Mouse (Mus musculus) MEL (cell line): ENCODE measurements around the gene Tox3. TPM values are rescaled to one million over a fixed set of nuclear protein-coding genes. Genes with fewer than 3 reads are reported as not detected.

Source experiments
- DNase-seq: peaks from one replicate; pipeline ENCODE4 v3.0.0; 2011; ENCODE audit warnings: low read depth, low spot score
- H3K27ac ChIP-seq: 2 replicates; pipeline ENCODE4 v1.5.1; 2012; ENCODE audit warnings: low read depth, mild to moderate bottlenecking, control low read depth, low read length, moderate library complexity; ENCODE audit not compliant: control insufficient read depth
- H3K27me3 ChIP-seq, 2 experiments: fragments of 150-350 bp in 1 of 2; sonication (generic) in 1 of 2; 2 replicates each; pipeline ENCODE4 v1.6.1; 2012; ENCODE audit warnings: low read length in 2 of 2, mild to moderate bottlenecking in 2 of 2, improper control_type of control experiment in 1 of 2, moderate library complexity in 1 of 2; ENCODE audit not compliant: insufficient read depth in 2 of 2, control insufficient read depth in 1 of 2
- H3K36me3 ChIP-seq, 2 experiments: 2 replicates each; pipeline ENCODE4 v1.6.1; 2012 to 2014; ENCODE audit warnings: low read length in 2 of 2, improper control_type of control experiment in 1 of 2, inconsistent platforms in 1 of 2, mild to moderate bottlenecking in 1 of 2; ENCODE audit not compliant: insufficient read depth in 2 of 2, control insufficient read depth in 1 of 2
- H3K4me1 ChIP-seq, 2 experiments: fragments of 150-350 bp in 1 of 2; sonication (generic) in 1 of 2; 2 replicates each; pipeline ENCODE4 v1.6.1; 2012; ENCODE audit warnings: low read length in 2 of 2, improper control_type of control experiment in 1 of 2, mild to moderate bottlenecking in 1 of 2; ENCODE audit not compliant: insufficient read depth in 2 of 2, control insufficient read depth in 1 of 2
- H3K4me3 ChIP-seq, 2 experiments: fragments of 150-350 bp in 1 of 2; sonication (generic) in 1 of 2; 2 replicates each; pipeline ENCODE4 v1.5.1; 2012; ENCODE audit warnings: low read depth in 2 of 2, low read length in 2 of 2, mild to moderate bottlenecking in 2 of 2, moderate library complexity in 2 of 2, control low read depth in 1 of 2, improper control_type of control experiment in 1 of 2; ENCODE audit not compliant: control insufficient read depth in 1 of 2, insufficient read depth in 1 of 2
- H3K79me2 ChIP-seq: 2 replicates; pipeline ENCODE4 v1.6.1; 2012; ENCODE audit warnings: mild to moderate bottlenecking, low read length, moderate library complexity; ENCODE audit not compliant: control insufficient read depth, poor library complexity, insufficient read depth
- H3K9ac ChIP-seq: 2 replicates; pipeline ENCODE4 v1.6.1; 2012; ENCODE audit warnings: low read depth, mild to moderate bottlenecking, control low read depth, low read length, moderate library complexity; ENCODE audit not compliant: control insufficient read depth, poor library complexity, severe bottlenecking
- H3K9me3 ChIP-seq: fragments of 150-350 bp; sonication (generic); replicated peaks from 2 replicates; pipeline ENCODE4 v1.6.1; 2012; ENCODE audit warnings: mild to moderate bottlenecking, low read length, improper control_type of control experiment, moderate library complexity; ENCODE audit not compliant: insufficient read depth
- CHD1 ChIP-seq: IDR thresholded peaks from 2 replicates; pipeline ENCODE4 v1.6.1; 2012; ENCODE audit warnings: low read depth, mild to moderate bottlenecking, inconsistent platforms, low read length, improper control_type of control experiment
- ELF1 ChIP-seq: IDR thresholded peaks from 2 replicates; pipeline ENCODE4 v1.6.1; 2014; ENCODE audit warnings: low read depth, mild to moderate bottlenecking, inconsistent platforms, low read length, improper control_type of control experiment, moderate library complexity
- EP300 ChIP-seq, 2 experiments: IDR thresholded peaks; 2 replicates each; pipeline ENCODE4 v1.6.1; 2011; ENCODE audit warnings: improper control_type of control experiment in 2 of 2, low read length in 2 of 2, low read depth in 1 of 2, mild to moderate bottlenecking in 1 of 2
- JUND ChIP-seq: IDR thresholded peaks from 2 replicates; pipeline ENCODE4 v1.6.1; 2011; ENCODE audit warnings: low read depth, mild to moderate bottlenecking, improper control_type of control experiment, low read length
- KAT2A ChIP-seq: conservative IDR thresholded peaks from 2 replicates; pipeline ENCODE4 v1.6.1; 2012; ENCODE audit warnings: low read depth, low read length, improper control_type of control experiment, inconsistent platforms
- MAFK ChIP-seq: IDR thresholded peaks from 2 replicates; pipeline ENCODE4 v1.6.1; 2011; ENCODE audit warnings: low read depth, mild to moderate bottlenecking, low read length, improper control_type of control experiment, borderline replicate concordance
- MAZ ChIP-seq: IDR thresholded peaks from 2 replicates; pipeline ENCODE4 v1.6.1; 2012; ENCODE audit warnings: low read depth, mild to moderate bottlenecking, inconsistent platforms, low read length, improper control_type of control experiment
- MEF2A ChIP-seq: IDR thresholded peaks from 2 replicates; pipeline ENCODE4 v1.6.1; 2014; ENCODE audit warnings: low read depth, mild to moderate bottlenecking, inconsistent platforms, low read length, improper control_type of control experiment; ENCODE audit not compliant: poor library complexity, insufficient replicate concordance, severe bottlenecking; ENCODE audit errors: extremely low read depth
- MYC ChIP-seq: IDR thresholded peaks from 2 replicates; pipeline ENCODE4 v1.6.1; 2011; ENCODE audit warnings: low read depth, mild to moderate bottlenecking, low read length, improper control_type of control experiment, moderate library complexity
- NRF1 ChIP-seq: IDR thresholded peaks from 2 replicates; pipeline ENCODE4 v1.6.1; 2014; ENCODE audit warnings: low read depth, mild to moderate bottlenecking, inconsistent platforms, low read length, improper control_type of control experiment, moderate library complexity; ENCODE audit not compliant: poor library complexity, insufficient read depth, severe bottlenecking
- POLR2AphosphoS5 ChIP-seq: IDR thresholded peaks from 2 replicates; pipeline ENCODE4 v1.6.1; 2012; ENCODE audit warnings: low read depth, borderline replicate concordance, mild to moderate bottlenecking, inconsistent platforms, low read length, moderate library complexity, mixed read lengths
- RAD21 ChIP-seq: IDR thresholded peaks from 2 replicates; pipeline ENCODE4 v1.6.1; 2011; ENCODE audit warnings: mild to moderate bottlenecking, low read depth, low read length, improper control_type of control experiment
- SIN3A ChIP-seq: IDR thresholded peaks from 2 replicates; pipeline ENCODE4 v1.6.1; 2012; ENCODE audit warnings: low read length, improper control_type of control experiment, inconsistent platforms
- TAL1 ChIP-seq: IDR thresholded peaks from 2 replicates; pipeline ENCODE4 v1.6.1; 2012; ENCODE audit warnings: mild to moderate bottlenecking, inconsistent platforms, low read length, moderate library complexity, mixed read lengths
- TBP ChIP-seq: IDR thresholded peaks from 2 replicates; pipeline ENCODE4 v1.8.0; 2011; ENCODE audit warnings: low read depth, low read length, improper control_type of control experiment
- UBTF ChIP-seq: IDR thresholded peaks from 2 replicates; pipeline ENCODE4 v1.6.1; 2012; ENCODE audit warnings: low read depth, mild to moderate bottlenecking, inconsistent platforms, low read length, improper control_type of control experiment, moderate library complexity, borderline replicate concordance; ENCODE audit not compliant: insufficient read depth
- USF1 ChIP-seq: IDR thresholded peaks from 2 replicates; pipeline ENCODE4 v1.6.1; 2014; ENCODE audit warnings: low read depth, mild to moderate bottlenecking, inconsistent platforms, low read length, improper control_type of control experiment, moderate library complexity
- USF2 ChIP-seq, 2 experiments: IDR thresholded peaks; 2 replicates each; pipeline ENCODE4 v1.6.1; 2011 to 2012; ENCODE audit warnings: improper control_type of control experiment in 2 of 2, low read length in 2 of 2, borderline replicate concordance in 1 of 2, inconsistent platforms in 1 of 2, low read depth in 1 of 2, mild to moderate bottlenecking in 1 of 2; ENCODE audit not compliant: insufficient read depth in 1 of 2
- ZC3H11A ChIP-seq: IDR thresholded peaks from 2 replicates; pipeline ENCODE4 v1.6.1; 2012; ENCODE audit warnings: low read depth, mild to moderate bottlenecking, inconsistent platforms, low read length, improper control_type of control experiment
- polyA plus RNA-seq, 2 experiments: library from polyadenylated mRNA; stranded (reverse) in 1 of 2; unstranded in 1 of 2; fragments of >175 nt in 1 of 2; fragments of >200 nt in 1 of 2; gene quantifications; 2 replicates each; pipeline versions ENCODE4 v1.2.1 to v1.2.4; 2012; ENCODE audit warnings: low replicate concordance in 2 of 2, low read depth in 1 of 2; ENCODE audit not compliant: insufficient read length in 2 of 2, insufficient read depth in 1 of 2, missing spikeins in 1 of 2
- total RNA-seq: library from RNA; depleted of rRNA; stranded (reverse); fragments of 300-350 nt; gene quantifications from 2 replicates; pipeline ENCODE4 v1.2.3, GENCODE M21; 2012

Gene Tox3
- total and polyA plus RNA-seq, 3 experiments = not detected

GRCm38 (mm10) chr8:90232501-90232900 is 115.6 kb downstream of the Tox3 start:
- Histone ChIP-seq H3K27me3 (no peaks in the 10 kb centered on the region), H3K4me1 (no peaks in the 10 kb centered on the region), H3K4me3 (no peak overlapping the region), H3K9me3 (no peaks in the 10 kb centered on the region), H3K79me2 (no peaks in the 10 kb centered on the region), H3K9ac (no peak overlapping the region), H3K36me3 (no peaks in the 10 kb centered on the region), H3K27ac (no peak overlapping the region)
- no peak for DNase-seq
- TF ChIP-seq MAZ (no peak), ELF1 (no peak), SIN3A (no peak), MAFK (no peak), EP300 (IDR thresholded peaks at IDR 0.05; ENCODE audit: low read depth in 1 of 2, low read length in 2 of 2) (no peak), JUND (no peak), USF1 (no peak), TBP (no peak), UBTF (no peak), RAD21 (no peak), USF2 (IDR thresholded peaks at IDR 0.05; ENCODE audit: borderline replicate concordance in 1 of 2, insufficient read depth in 1 of 2, low read depth in 1 of 2, low read length in 2 of 2) (no peak), KAT2A (no peak), CHD1 (no peak), TAL1 (no peak), NRF1 (no peak), ZC3H11A (no peak), MYC (no peak)

- TF ChIP-seq EP300 (IDR thresholded peaks at IDR 0.05; ENCODE audit: low read depth in 1 of 2, low read length in 2 of 2) (no peak), POLR2AphosphoS5 (no peak), RAD21 (no peak), USF1 (no peak), MEF2A (no peak), CHD1 (no peak), MYC (no peak)
- TF ChIP-seq, all 39 proteins: peak for 0
- Histone ChIP-seq H3K27me3 (no peaks in the 10 kb centered on the region), H3K36me3 (no peaks in the 10 kb centered on the region), H3K4me1 (no peaks in the 10 kb centered on the region), H3K9me3 (no peaks in the 10 kb centered on the region), H3K79me2 (no peaks in the 10 kb centered on the region), H3K27ac (no peak overlapping the region), H3K4me3 (no peak overlapping the region), H3K9ac (no peak overlapping the region)
- no peak for DNase-seq
These were observed 124.0 kb downstream of the Tox3 start for GRCm38 (mm10) chr8:90224172-90224571.
